Mouse (Mus musculus) forebrain, embryonic 13.5 days (tissue): ENCODE measurements around the gene Tubgcp2. TPM values are rescaled to one million over a fixed set of nuclear protein-coding genes. Genes with fewer than 3 reads are reported as not detected.

ENCODE experiments used
- ATAC-seq: fragments of 200-750 bp; cut with Nextera tagmentation; 2 replicates; pipeline ENCODE4 v1.8.0; 2017
- H3K27ac ChIP-seq: fragments of 300-500 bp; sonication (generic); 2 replicates; pipeline ENCODE4 v1.5.1; 2015; ENCODE audit warnings: inconsistent platforms, mild to moderate bottlenecking, moderate library complexity
- H3K27me3 ChIP-seq: fragments of 300-500 bp; sonication (generic); 2 replicates; pipeline ENCODE4 v1.6.1; 2015; ENCODE audit warnings: mild to moderate bottlenecking, inconsistent platforms
- H3K36me3 ChIP-seq: fragments of 300-500 bp; sonication (generic); 2 replicates; pipeline ENCODE4 v1.6.1; 2015; ENCODE audit warnings: mild to moderate bottlenecking, inconsistent platforms; ENCODE audit not compliant: poor library complexity, severe bottlenecking
- H3K4me1 ChIP-seq: fragments of 300-500 bp; sonication (generic); 2 replicates; pipeline ENCODE4 v1.6.1; 2015; ENCODE audit warnings: inconsistent platforms
- H3K4me2 ChIP-seq: fragments of 300-500 bp; sonication (generic); 2 replicates; pipeline ENCODE4 v1.6.1; 2015; ENCODE audit warnings: inconsistent platforms, mild to moderate bottlenecking, moderate library complexity
- H3K4me3 ChIP-seq: fragments of 300-500 bp; sonication (generic); 2 replicates; pipeline ENCODE4 v1.5.1; 2015; ENCODE audit warnings: mild to moderate bottlenecking, inconsistent platforms
- H3K9ac ChIP-seq: fragments of 300-500 bp; sonication (generic); 2 replicates; pipeline ENCODE4 v1.6.1; 2015; ENCODE audit warnings: mild to moderate bottlenecking, inconsistent platforms
- H3K9me3 ChIP-seq: fragments of 300-500 bp; sonication (generic); replicated peaks from 2 replicates; pipeline ENCODE4 v1.6.1; 2016; ENCODE audit warnings: inconsistent platforms
- WGBS: fragments of 180-500 bp; shearing (Covaris S2); methylation state at CpG from one replicate; pipeline ENCODE4 v1.1.7; 2015; 5-methylcytosine and 5-hydroxymethylcytosine counted together
- microRNA counts: library from miRNA; unstranded; fragments of <30 nt; microRNA quantifications from one replicate; lab custom pipeline; 2016
- microRNA-seq: library from miRNA; unstranded; fragments of <30 nt; microRNA quantifications from one replicate; pipeline ENCODE4, GENCODE M21; 2016
- polyA plus RNA-seq: library from polyadenylated mRNA; unstranded; fragments of >200 nt; fragmentation: Nextera tagmentation; extraction: Ambion mirVana; gene quantifications from 2 replicates; pipeline ENCODE4 v1.2.1, GENCODE M21; 2015

Gene Tubgcp2
- polyA plus RNA-seq, 1 experiment from 2014 or later: 69.6 TPM

DNA sequence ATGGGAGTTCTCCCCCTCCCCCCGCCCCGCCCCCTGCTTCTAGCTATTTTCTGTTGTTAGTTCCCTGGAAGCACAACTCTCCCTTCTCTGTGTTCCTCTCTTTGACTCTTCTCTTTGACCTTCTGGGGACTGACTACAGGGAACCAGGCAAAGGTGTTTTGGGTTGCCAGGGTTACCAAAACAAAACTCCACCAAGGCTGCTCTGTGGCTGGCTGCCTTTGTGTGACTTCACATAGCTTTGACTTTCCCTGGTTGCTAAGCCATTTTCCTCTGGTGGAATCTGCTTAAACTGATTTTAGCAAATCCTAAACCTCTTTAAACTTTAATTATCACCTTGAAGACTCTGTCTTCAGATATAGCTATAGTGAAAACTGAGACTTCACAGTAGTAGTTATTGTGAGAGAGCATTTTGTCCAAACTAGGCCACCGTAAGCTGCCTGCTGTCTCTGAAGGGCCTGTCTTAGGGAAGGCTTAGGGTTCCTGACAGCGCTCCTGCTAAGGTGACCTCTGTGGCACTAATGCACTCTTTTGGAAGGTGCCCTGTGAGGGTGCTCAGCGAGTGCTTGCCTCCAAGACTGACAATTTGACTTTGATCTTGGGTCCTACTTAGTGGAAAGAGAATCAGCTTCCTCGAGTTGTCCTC is 84.4 kb downstream of the Tubgcp2 start:
- no peak overlapping the region for H3K9ac ChIP-seq
- no peaks in the 10 kb centered on the region for H3K36me3 ChIP-seq
- 48% methylated on average over 6 of the region's 6 CpGs for WGBS
- no peak overlapping the region for H3K4me2 ChIP-seq
- no peak for ATAC-seq
- no peak overlapping the region for H3K4me3 ChIP-seq
- H3K4me1 ChIP-seq: peaks cover 15% of the 10 kb centered on the region
- H3K27me3 ChIP-seq: peaks cover 57% of the 10 kb centered on the region
- H3K27ac ChIP-seq: no peak overlapping the region
- no peaks in the 10 kb centered on the region for H3K9me3 ChIP-seq

GRCm38 (mm10) chr7:139951079-139951478 is 85.4 kb downstream of the Tubgcp2 start:
- H3K36me3 ChIP-seq: no peaks in the 10 kb centered on the region
- H3K27me3 ChIP-seq: peaks cover 64% of the 10 kb centered on the region
- H3K9ac ChIP-seq: no peak overlapping the region
- peak overlapping the region; percentile 75 for H3K4me2 ChIP-seq
- no peak overlapping the region for H3K27ac ChIP-seq
- whole genome bisulfite sequencing: 9% methylated on average over 13 of the region's 16 CpGs
- H3K4me3 ChIP-seq: peak overlapping the region; percentile 41
- H3K9me3 ChIP-seq: no peaks in the 10 kb centered on the region
- peaks cover 15% of the 10 kb centered on the region for H3K4me1 ChIP-seq
- no peak for ATAC-seq

DNA sequence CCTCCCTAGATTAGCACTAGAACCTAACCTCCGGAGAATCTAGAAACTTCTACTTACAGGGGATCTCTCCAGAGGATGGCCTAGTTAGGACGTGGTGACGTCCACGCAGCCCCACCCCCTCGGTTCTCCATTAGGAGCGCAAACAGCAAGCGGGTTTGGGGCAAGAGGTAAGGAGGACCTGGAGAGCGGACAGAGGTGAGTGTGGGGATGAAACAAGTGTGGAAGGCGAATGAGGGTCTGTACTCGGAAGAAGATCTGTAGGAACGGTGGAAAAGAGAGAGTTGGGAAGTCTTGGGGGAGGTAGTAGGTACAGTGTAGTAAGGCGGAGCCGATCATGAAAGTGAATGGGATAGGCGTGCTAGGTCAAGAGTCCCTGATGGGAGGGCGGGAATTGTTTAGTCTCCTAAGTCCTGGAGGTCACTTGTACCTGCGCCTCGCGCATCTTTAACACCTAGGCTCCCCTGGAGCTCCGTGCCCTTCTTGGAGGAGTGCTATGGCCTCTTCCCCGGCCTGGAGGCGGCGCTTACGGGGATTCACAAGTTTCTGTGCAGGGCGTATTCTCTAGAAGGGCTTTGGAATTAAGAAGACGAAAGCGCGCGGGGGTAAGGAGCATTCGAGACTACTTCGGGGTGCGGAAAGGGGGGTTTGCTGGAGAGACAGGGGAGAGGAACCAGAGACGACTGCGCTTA is 86.0 kb downstream of the Tubgcp2 start:
- peak; percentile 51 for ATAC-seq
- peaks cover 15% of the 10 kb centered on the region for H3K4me1 ChIP-seq
- H3K27me3 ChIP-seq: peaks cover 71% of the 10 kb centered on the region
- peak overlapping the region; percentile 75 for H3K4me2 ChIP-seq
- 1% methylated on average over 33 of the region's 33 CpGs for WGBS
- H3K27ac ChIP-seq: no peak overlapping the region
- no peaks in the 10 kb centered on the region for H3K9me3 ChIP-seq
- peak overlapping the region; percentile 22 for H3K9ac ChIP-seq
- peak overlapping the region; percentile 41 for H3K4me3 ChIP-seq
- no peaks in the 10 kb centered on the region for H3K36me3 ChIP-seq

DNA sequence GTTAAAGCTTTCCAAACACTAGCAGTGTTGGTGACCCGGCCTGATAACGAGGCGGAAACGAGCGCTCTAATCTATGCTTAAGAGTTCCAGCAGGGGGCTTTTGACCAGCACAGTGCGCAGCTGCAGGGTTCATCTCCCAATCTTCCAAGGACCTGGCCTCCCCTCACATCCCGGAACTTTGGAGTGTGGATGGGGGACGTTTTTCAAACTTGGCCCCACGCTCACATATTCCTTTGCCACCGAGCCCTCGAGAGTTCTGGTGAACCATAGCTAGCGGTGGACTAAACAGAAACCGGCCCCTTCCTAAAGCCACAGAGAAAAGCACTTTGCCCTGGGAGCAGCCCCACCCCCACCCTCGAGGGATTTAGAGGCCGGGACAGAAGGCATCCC is 86.6 kb downstream of the Tubgcp2 start:
- no peak overlapping the region; the same call in 1 of the 2 replicates for H3K9ac ChIP-seq
- peak overlapping the region; percentile 41 for H3K4me3 ChIP-seq
- H3K36me3 ChIP-seq: no peaks in the 10 kb centered on the region
- H3K4me2 ChIP-seq: peak overlapping the region; percentile 75
- no peaks in the 10 kb centered on the region for H3K9me3 ChIP-seq
- under 1% methylated on average over 15 of the region's 15 CpGs for WGBS
- ATAC-seq: peak; percentile 61; the same call in 1 of the 2 replicates
- H3K4me1 ChIP-seq: peaks cover 15% of the 10 kb centered on the region
- H3K27ac ChIP-seq: no peak overlapping the region
- H3K27me3 ChIP-seq: peaks cover 76% of the 10 kb centered on the region

- Histone ChIP-seq H3K9ac (no peak overlapping the region), H3K4me3 (no peak overlapping the region), H3K4me2 (no peak overlapping the region), H3K27ac (no peak overlapping the region), H3K4me1 (peaks cover 26% of the 10 kb centered on the region), H3K9me3 (no peaks in the 10 kb centered on the region), H3K36me3 (no peaks in the 10 kb centered on the region), H3K27me3 (peaks cover 96% of the 10 kb centered on the region)
- no peak for ATAC-seq
- WGBS: 20% methylated on average over 5 of the region's 5 CpGs
These were observed 90.4 kb downstream of the Tubgcp2 start for GRCm38 (mm10) chr7:139946032-139946431.

MicroRNAs within 50 kb of the gene (microRNA counts, 519-probe panel; counts per million panel counts)
- microRNA mmu-miR-202-3p (lab: Ali Mortazavi, UCI) (177 counts per million, percentile 53 among the panel's probes with 10 or more counts), microRNA mmu-miR-202-5p (lab: Ali Mortazavi, UCI) (1,792 counts per million, percentile 57 among the panel's probes with 10 or more counts)

Small RNAs within 50 kb of the gene (microRNA-seq; reads per million reads assigned to microRNA genes)
- gene Mir202: not detected
- gene Mir7062: not detected
- not detected for gene mmu-mir-7686

Other genes starting within 250 kb of the Tubgcp2 start
- 12.7 and 13.7 TPM in 2 replicates for gene Adgra1, start 202.5 kb downstream of the Tubgcp2 start, polyA plus RNA-seq
- 2.1 and 3.1 TPM in 2 replicates for gene Kndc1, start 142.0 kb downstream of the Tubgcp2 start, polyA plus RNA-seq
- not detected in 2 replicates for gene Utf1, start 92.9 kb downstream of the Tubgcp2 start, polyA plus RNA-seq
- 0.50 and 1.2 TPM in 2 replicates for gene 6430531B16Rik, start 57.9 kb downstream of the Tubgcp2 start, polyA plus RNA-seq
- gene Adam8, start 44.1 kb downstream of the Tubgcp2 start, polyA plus RNA-seq: 3.9 and 4.3 TPM in 2 replicates
- 52.2 and 53.7 TPM in 2 replicates for gene Zfp511, start 278 bp downstream of the Tubgcp2 start, polyA plus RNA-seq
- 1.2 and 2.0 TPM in 2 replicates for gene Msx3, start 12.4 kb upstream of the Tubgcp2 start, polyA plus RNA-seq
- gene Caly, start 45.9 kb upstream of the Tubgcp2 start, polyA plus RNA-seq: 46.4 and 58.4 TPM in 2 replicates
- gene Prap1, start 56.7 kb upstream of the Tubgcp2 start, polyA plus RNA-seq: not detected in 2 replicates
- 19.3 and 19.6 TPM in 2 replicates for gene Fuom, start 65.8 kb upstream of the Tubgcp2 start, polyA plus RNA-seq
- gene Paox, start 79.1 kb upstream of the Tubgcp2 start, polyA plus RNA-seq: 7.5 and 9.7 TPM in 2 replicates
- gene Echs1, start 79.8 kb upstream of the Tubgcp2 start, polyA plus RNA-seq: 126 and 128 TPM in 2 replicates
- gene Mtg1, start 100.9 kb upstream of the Tubgcp2 start, polyA plus RNA-seq: 35.3 and 38.7 TPM in 2 replicates
- 3.3 and 5.3 TPM in 2 replicates for gene Sprn, start 118.2 kb upstream of the Tubgcp2 start, polyA plus RNA-seq
- gene Olfr522, start 128.1 kb upstream of the Tubgcp2 start, polyA plus RNA-seq: not detected in 2 replicates
- gene Olfr523, start 136.5 kb upstream of the Tubgcp2 start, polyA plus RNA-seq: not detected in 2 replicates
- gene Olfr524, start 169.3 kb upstream of the Tubgcp2 start, polyA plus RNA-seq: not detected in 2 replicates
- gene Cd163l1, start 181.6 kb upstream of the Tubgcp2 start, polyA plus RNA-seq: not detected in 2 replicates
- not detected in 2 replicates for gene 5830411N06Rik, start 210.6 kb upstream of the Tubgcp2 start, polyA plus RNA-seq